Mouse (Mus musculus) layer of hippocampus, adult 18-20 months (tissue): ENCODE measurements around the gene Camta2. TPM values are rescaled to one million over a fixed set of nuclear protein-coding genes. Genes with fewer than 3 reads are reported as not detected.

Experiments used
- DNase-seq, 2 experiments: peaks; one replicate each; pipeline ENCODE4 v3.0.0; 2022; ENCODE audit warnings: low spot score in 2 of 2
- total RNA-seq, 2 experiments: library from RNA; stranded (reverse); gene quantifications; 2 replicates each; pipeline ENCODE4 v1.2.3; 2021

The Camta2 gene
- total RNA-seq, 2 experiments from 2014 or later: 330 to 389 TPM

- DNase-seq: no peak
Measured at GRCm38 (mm10) chr11:70649185-70649734, 38.6 kb downstream of the Camta2 start.

GRCm38 (mm10) chr11:70648512-70648911 is 39.4 kb downstream of the Camta2 start:
- DNase-seq: no peak

GRCm38 (mm10) chr11:70647716-70648420 is 40.0 kb downstream of the Camta2 start:
- DNase-seq: no peak

- peak; percentile 94 to 98 for DNase-seq
Measured at GRCm38 (mm10) chr11:70646691-70647650, 40.9 kb downstream of the Camta2 start, which contains the start of the genes Rnf167 and Slc25a11. Gene Rnf167 (plus strand): TSS chr11:70647235. Gene Slc25a11 (minus strand): TSS chr11:70647479.

- no peak for DNase-seq
Measured at GRCm38 (mm10) chr11:70646259-70646555, 41.7 kb downstream of the Camta2 start.

- no peak for DNase-seq
Measured at GRCm38 (mm10) chr11:70645461-70646258, 42.2 kb downstream of the Camta2 start.

GRCm38 (mm10) chr11:70644564-70645103 is 43.3 kb downstream of the Camta2 start:
- DNase-seq: no peak

GRCm38 (mm10) chr11:70643051-70643450 is 44.9 kb downstream of the Camta2 start:
- no peak for DNase-seq

- no peak for DNase-seq
Measured at GRCm38 (mm10) chr11:70641241-70641640, 46.7 kb downstream of the Camta2 start.

- DNase-seq: no peak
Measured at GRCm38 (mm10) chr11:70639976-70640375, 47.9 kb downstream of the Camta2 start.

GRCm38 (mm10) chr11:70638714-70639278 is 49.1 kb downstream of the Camta2 start, which contains the start of gene Gp1ba:
Gene Gp1ba (plus strand): TSS chr11:70639122.
- DNase-seq: no peak

- DNase-seq: no peak
Measured at GRCm38 (mm10) chr11:70638293-70638692, 49.6 kb downstream of the Camta2 start.

- no peak for DNase-seq
Measured at GRCm38 (mm10) chr11:70637764-70638163, 50.1 kb downstream of the Camta2 start.

GRCm38 (mm10) chr11:70635601-70636000 is 52.3 kb downstream of the Camta2 start:
- no peak for DNase-seq

- no peak for DNase-seq
Measured at GRCm38 (mm10) chr11:70630129-70630528, 57.8 kb downstream of the Camta2 start.

GRCm38 (mm10) chr11:70629557-70629956 is 58.3 kb downstream of the Camta2 start:
- DNase-seq: no peak

GRCm38 (mm10) chr11:70628431-70628830 is 59.5 kb downstream of the Camta2 start:
- DNase-seq: no peak

- no peak for DNase-seq
Measured at GRCm38 (mm10) chr11:70626877-70627276, 61.0 kb downstream of the Camta2 start.

- DNase-seq: peak in 1 of 2 experiments; percentile 53
Measured at GRCm38 (mm10) chr11:70625473-70625872, 62.4 kb downstream of the Camta2 start.

GRCm38 (mm10) chr11:70623053-70623742 is 64.7 kb downstream of the Camta2 start:
- no peak for DNase-seq
